Mouse (Mus musculus): ENCODE results near the gene Ptk6. TPM values are rescaled to one million over a fixed set of nuclear protein-coding genes. Genes with fewer than 3 reads are reported as not detected.

Ptk6 gene
- total RNA-seq, 1 experiment from 2014 or later = 0.12 TPM

GRCm38 (mm10) chr2:181147546-181148317 is 54.9 kb downstream of the Ptk6 start:
- no peak for ATAC-seq (ENCODE audit: extremely low read depth, insufficient number of reproducible peaks, low FRiP score, poor library complexity, severe bottlenecking)

- no peak for ATAC-seq (ENCODE audit: extremely low read depth, insufficient number of reproducible peaks, low FRiP score, poor library complexity, severe bottlenecking)
Observed at GRCm38 (mm10) chr2:181146976-181147545, 55.5 kb downstream of the Ptk6 start.

- no peak for ATAC-seq (ENCODE audit: extremely low read depth, insufficient number of reproducible peaks, low FRiP score, poor library complexity, severe bottlenecking)
Observed at GRCm38 (mm10) chr2:181144675-181145074, 57.9 kb downstream of the Ptk6 start.

Other genes with a start within 250 kb of the Ptk6 start
- gene Nkain4, start 248.1 kb downstream of the Ptk6 start, total RNA-seq (2017) = not detected in 2 replicates
- 53.9 and 65.8 TPM in 2 replicates for gene Arfgap1, start 235.6 kb downstream of the Ptk6 start, total RNA-seq (2017)
- 1.6 and 3.6 TPM in 2 replicates for gene Col20a1, start 216.3 kb downstream of the Ptk6 start, total RNA-seq (2017)
- gene Chrna4, start 159.2 kb downstream of the Ptk6 start, total RNA-seq (2017) = not detected in 2 replicates
- not detected in 2 replicates for gene Kcnq2, start 67.5 kb downstream of the Ptk6 start, total RNA-seq (2017)
- gene Eef1a2, start 45.8 kb downstream of the Ptk6 start, total RNA-seq (2017) = not detected in 2 replicates
- 128 and 151 TPM in 2 replicates for gene Ppdpf, start 15.5 kb downstream of the Ptk6 start, total RNA-seq (2017)
- gene Srms, start 10.4 kb upstream of the Ptk6 start, total RNA-seq (2017) = 1.2 and 1.7 TPM in 2 replicates
- 0.58 TPM in 1 of 2 replicates, not detected in the other for gene Fndc11, start 17.2 kb upstream of the Ptk6 start, total RNA-seq (2017)
- gene Helz2, start 39.2 kb upstream of the Ptk6 start, total RNA-seq (2017) = 139 and 141 TPM in 2 replicates
- gene Gmeb2, start 85.2 kb upstream of the Ptk6 start, total RNA-seq (2017) = 47.4 and 57.6 TPM in 2 replicates
- gene Stmn3, start 111.7 kb upstream of the Ptk6 start, total RNA-seq (2017) = not detected in 2 replicates
- gene Rtel1, start 117.0 kb upstream of the Ptk6 start, total RNA-seq (2017) = 49.7 and 51.6 TPM in 2 replicates
- 81.7 and 86.8 TPM in 2 replicates for gene Zgpat, start 162.1 kb upstream of the Ptk6 start, total RNA-seq (2017)
- gene Arfrp1, start 162.6 kb upstream of the Ptk6 start, total RNA-seq (2017) = 61.3 and 74.3 TPM in 2 replicates
- gene Lime1, start 177.3 kb upstream of the Ptk6 start, total RNA-seq (2017) = 54.9 and 70.6 TPM in 2 replicates

All from neutrophil, adult 5-6 weeks (primary cell).